Comparison of ENCODE assay signal across 8 mouse cellular contexts in the genomic region with DNA sequence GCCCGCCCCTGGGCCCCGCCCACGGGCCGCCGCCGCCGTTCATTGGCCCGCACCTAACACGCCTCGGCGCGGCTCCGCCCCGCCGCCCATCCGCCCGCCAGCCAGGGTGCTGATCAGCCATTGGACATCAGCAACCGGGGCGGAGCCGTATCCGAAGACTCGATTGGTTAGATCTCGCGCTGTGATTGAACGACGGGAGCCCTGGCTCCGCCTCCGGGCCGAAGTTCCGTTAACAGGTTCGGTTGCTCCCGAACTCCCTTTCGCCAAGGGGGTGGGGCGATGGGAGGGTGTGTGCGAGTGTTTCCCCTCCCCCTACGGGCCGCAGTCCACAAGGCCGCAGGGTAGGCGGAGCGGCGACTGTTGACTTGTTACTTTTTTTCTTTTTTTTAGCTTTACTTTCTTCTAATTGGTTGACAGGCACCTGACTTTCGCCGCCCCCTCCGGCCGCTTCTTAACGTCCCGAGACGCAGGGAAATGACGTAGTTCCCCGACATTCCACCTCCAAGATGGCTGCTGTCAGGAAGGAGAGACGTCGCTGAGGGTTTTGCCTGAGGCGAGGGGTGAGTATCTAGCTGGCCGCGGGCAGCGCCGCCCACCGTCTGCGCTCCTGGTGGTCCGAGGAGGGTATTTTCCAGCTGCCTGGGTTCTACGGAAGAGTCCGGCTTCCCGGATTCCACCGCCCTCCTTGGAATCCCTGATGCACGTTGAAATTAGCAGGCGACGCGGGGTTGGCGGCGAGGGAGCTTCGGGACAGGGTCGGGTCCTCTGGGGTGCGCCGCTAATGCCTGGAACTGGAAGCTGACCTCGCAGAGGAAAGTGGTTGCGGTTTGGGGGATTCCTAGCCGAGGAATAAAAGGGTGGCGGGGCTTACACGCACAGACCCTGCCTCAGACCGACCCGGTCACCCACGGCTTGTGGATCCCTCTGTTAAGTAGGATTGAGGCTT. TPM values are rescaled to one million over a fixed set of nuclear protein-coding genes. Genes with fewer than 3 reads are reported as not detected.
DNase-seq lines count a peak whose midpoint lies in the region; ATAC-seq and TF ChIP-seq lines count a peak whose summit lies in the region.

Gene Ccnk (plus strand): TSS at position 259 of the 946 bp plus-strand sequence.

- peak within 1 kb of the TSS; percentile 71 for H3K27ac ChIP-seq in ES-E14 (ENCODE audit: insufficient read depth, low read depth, low read length, poor library complexity, severe bottlenecking)
- peak within 1 kb of the TSS; percentile 84 for H3K27ac ChIP-seq in forebrain, embryonic 15.5 days (replicated peaks)

- peak within 1 kb of the TSS; percentile 97 to 99 for H3K4me3 ChIP-seq in ES-E14 (ENCODE audit: insufficient read depth in 1 of 2, low read depth in 1 of 2, low read length in 2 of 2, poor library complexity in 1 of 2, severe bottlenecking in 1 of 2)
- peak within 1 kb of the TSS; percentile 94 for H3K4me3 ChIP-seq in forebrain, embryonic 15.5 days
- H3K4me3 ChIP-seq in lung, adult 2 months (replicated peaks; ENCODE audit: extremely low read depth, low read depth, low read length): peak within 1 kb of the TSS; percentile 81

- H3K4me2 ChIP-seq in forebrain, embryonic 15.5 days (replicated peaks): peak within 1 kb of the TSS; percentile 91

- H3K4me1 ChIP-seq in ES-E14 (ENCODE audit: control insufficient read depth in 2 of 2, insufficient read depth in 2 of 2, low read length in 2 of 2, poor library complexity in 1 of 2): peaks cover 0 to 2% of the 10 kb centered on the region in 2 experiments; a peak in 1 of 4 replicates
- H3K4me1 ChIP-seq in forebrain, embryonic 15.5 days: peaks cover 39% of the 10 kb centered on the region
- H3K4me1 ChIP-seq in lung, adult 2 months (ENCODE audit: control insufficient read depth, insufficient read depth, low read length): peaks cover 15% of the 10 kb centered on the region

- WGBS in forebrain, embryonic 15.5 days: under 1% methylated on average over 82 of the region's 82 CpGs
- under 1% methylated on average over 82 of the region's 82 CpGs for WGBS in lung, adult 2 months

- intact Hi-C loops in heart, postnatal 25 days (cut with DNase I): loop anchor here (10.0 kb wide), 1 partner anchor 625 kb away; no protein-coding TSS in a partner anchor

- ATAC-seq in forebrain, embryonic 15.5 days (replicated peaks): peak; percentile 98
- peak; percentile 92 for ATAC-seq in neutrophil, adult 5-6 weeks (ENCODE audit: extremely low read depth, insufficient number of reproducible peaks, low FRiP score, poor library complexity, severe bottlenecking)

- H3K9ac ChIP-seq in ES-E14 (ENCODE audit: insufficient read depth, low read depth, low read length, poor library complexity, severe bottlenecking): peak within 1 kb of the TSS; percentile 96
- H3K9ac ChIP-seq in forebrain, embryonic 15.5 days (replicated peaks): peak within 1 kb of the TSS; percentile 88

- in situ Hi-C loops in ES-E14 (cut with MboI; ENCODE audit: low sequenced_read_pairs in 2 of 2, unreplicated experiment in 2 of 2): no loop called here

- no peak for TF ChIP-seq CTCF in lung, adult 2 months (IDR thresholded peaks at IDR 0.05; ENCODE audit: insufficient read depth, low read length)

- H3K27me3 ChIP-seq in forebrain, embryonic 15.5 days: no peaks in the 10 kb centered on the region

- no peaks in the 10 kb centered on the region for H3K9me3 ChIP-seq in ES-E14 (ENCODE audit: control insufficient read depth, insufficient read depth, low read depth, low read length)
- H3K9me3 ChIP-seq in forebrain, embryonic 15.5 days: no peaks in the 10 kb centered on the region

- DNase-seq in ES-E14 (ENCODE audit: low read depth, low spot score): peak; percentile 99
- DNase-seq in cerebellum, adult 11-12 months: peak; percentile 100
- peak; percentile 100 for DNase-seq in heart, postnatal 25 days (ENCODE audit: low spot score)
- peak; percentile 100 for DNase-seq in layer of hippocampus, adult 18-20 months (ENCODE audit: low spot score in 2 of 2)
- DNase-seq in lung, adult 2 months: peak; percentile 97
- DNase-seq in thymus, adult 18-20 months: peak; percentile 98 to 99

- H3K36me3 ChIP-seq in ES-E14 (ENCODE audit: control insufficient read depth, insufficient read depth, low read length, poor library complexity, severe bottlenecking): peaks cover 9% of the 10 kb centered on the region; the same call in 1 of the 2 replicates
- H3K36me3 ChIP-seq in forebrain, embryonic 15.5 days: peaks cover 15% of the 10 kb centered on the region

- peak; percentile 95; the same call in 1 of the 2 replicates for TF ChIP-seq POLR2A in lung, adult 2 months (IDR thresholded peaks at IDR 0.05; ENCODE audit: borderline replicate concordance, extremely low read depth, low read depth, low read length)

TF ChIP-seq in ES-E14, 5 proteins besides CTCF, POLR2A, EP300 and RAD21:
- TF ChIP-seq MAFK (IDR thresholded peaks at IDR 0.05; ENCODE audit: insufficient read depth, low read depth, low read length) (0 out of 2 replicates have a peak, but pooled peaks have one; percentile 34), HCFC1 (IDR thresholded peaks at IDR 0.05; ENCODE audit: borderline replicate concordance, insufficient read depth, low read length) (peak; percentile 75), ZC3H11A (IDR thresholded peaks at IDR 0.05; ENCODE audit: borderline replicate concordance, low read depth, low read length) (no peak), ZNF384 (IDR thresholded peaks at IDR 0.05; ENCODE audit: low read depth, low read length) (peak; percentile 99), CHD2 (IDR thresholded peaks at IDR 0.05; ENCODE audit: low read depth, low read length) (no peak; the same call in 1 of the 2 replicates)

RNA-seq across cellular contexts. Expression of gene Ccnk, which starts in this region (rescaled TPM):
- total RNA-seq in ES-E14 (2012; rRNA removed): 11.1 and 14.5 TPM in 2 replicates
- polyA plus RNA-seq in forebrain, embryonic 15.5 days (2015; fragmentation: Nextera tagmentation; extraction: Ambion mirVana): 3.3 and 3.7 TPM in 2 replicates
- 10 to 100 TPM; 28.0 to 28.9 TPM for total RNA-seq in heart, postnatal 25 days (2021)
- 10 to 100 TPM; 31.6 to 34.3 TPM for total RNA-seq in layer of hippocampus, adult 18-20 months (2021)
- polyA plus RNA-seq in lung, adult 2 months (2012; rRNA removed): 11.1 and 15.8 TPM in 2 replicates
- total RNA-seq in neutrophil, adult 5-6 weeks (2017): 26.4 and 33.0 TPM in 2 replicates

Comparison
In these comparisons a context has a peak if more than half of its experiments do, and no peak if none do; other contexts are left out.
1. Peak in every context shown above with its lines: DNase-seq, ATAC-seq, H3K4me3 ChIP-seq and H3K27ac ChIP-seq.